Mouse (Mus musculus) C2C12 (cell line): ENCODE data around the gene Actg2. TPM values are rescaled to one million over a fixed set of nuclear protein-coding genes. Genes with fewer than 3 reads are reported as not detected.

ENCODE experiments used
- H3K27me3 ChIP-seq: one replicate; pipeline ENCODE4 v1.6.1; 2011; ENCODE audit not compliant: control insufficient read depth, insufficient read depth, insufficient read length
- H3K36me3 ChIP-seq: one replicate; pipeline ENCODE4 v1.6.1; 2011; ENCODE audit not compliant: control insufficient read depth, insufficient read depth
- H3K4me3 ChIP-seq: one replicate; pipeline ENCODE4 v1.5.1; 2011; ENCODE audit warnings: mild to moderate bottlenecking, control low read depth; ENCODE audit not compliant: poor library complexity, insufficient read depth, severe bottlenecking
- H3K79me2 ChIP-seq: one replicate; pipeline ENCODE4 v1.6.1; 2011; ENCODE audit not compliant: control insufficient read depth, insufficient read depth
- H3K79me3 ChIP-seq: one replicate; pipeline ENCODE4 v1.6.1; 2011; ENCODE audit warnings: low read depth, control low read depth
- H3ac ChIP-seq: one replicate; pipeline ENCODE3; 2011; ENCODE audit warnings: low read depth; ENCODE audit not compliant: control insufficient read depth, insufficient read length
- CEBPB ChIP-seq: IDR thresholded peaks from one replicate; pipeline ENCODE4 v1.6.1; 2011; ENCODE audit warnings: low read depth, mild to moderate bottlenecking, control low read depth, moderate library complexity
- CTCF ChIP-seq: IDR thresholded peaks from one replicate; pipeline ENCODE4 v1.5.1; 2011; ENCODE audit not compliant: control insufficient read depth, insufficient read depth, insufficient read length
- FOSL1 ChIP-seq: IDR thresholded peaks from one replicate; pipeline ENCODE4 v1.8.0; 2011; ENCODE audit warnings: mild to moderate bottlenecking, low read length; ENCODE audit not compliant: poor library complexity, insufficient read depth, severe bottlenecking
- MAX ChIP-seq: IDR thresholded peaks from one replicate; pipeline ENCODE4 v1.6.1; 2011; ENCODE audit warnings: mild to moderate bottlenecking, control low read depth
- MYOD1 ChIP-seq: IDR thresholded peaks from one replicate; pipeline ENCODE4 v1.6.1; 2011; ENCODE audit warnings: low read depth; ENCODE audit not compliant: control insufficient read depth, insufficient read length
- MYOG ChIP-seq: IDR thresholded peaks from one replicate; pipeline ENCODE4 v1.6.1; 2011; ENCODE audit not compliant: control insufficient read depth, insufficient read length; ENCODE audit errors: extremely low read depth
- USF1 ChIP-seq: IDR thresholded peaks from one replicate; pipeline ENCODE4 v1.6.1; 2011; ENCODE audit warnings: low read depth, mild to moderate bottlenecking, control low read depth, moderate library complexity
- polyA plus RNA-seq: library from polyadenylated mRNA; unstranded; fragments of >200 nt; fragmentation: generic; extraction: Trizol; gene quantifications from one replicate; pipeline ENCODE4 v1.2.1, GENCODE M21; 2012; ENCODE audit warnings: missing spikeins

Gene Actg2
- polyA plus RNA-seq, 1 experiment, result 341 TPM

DNA sequence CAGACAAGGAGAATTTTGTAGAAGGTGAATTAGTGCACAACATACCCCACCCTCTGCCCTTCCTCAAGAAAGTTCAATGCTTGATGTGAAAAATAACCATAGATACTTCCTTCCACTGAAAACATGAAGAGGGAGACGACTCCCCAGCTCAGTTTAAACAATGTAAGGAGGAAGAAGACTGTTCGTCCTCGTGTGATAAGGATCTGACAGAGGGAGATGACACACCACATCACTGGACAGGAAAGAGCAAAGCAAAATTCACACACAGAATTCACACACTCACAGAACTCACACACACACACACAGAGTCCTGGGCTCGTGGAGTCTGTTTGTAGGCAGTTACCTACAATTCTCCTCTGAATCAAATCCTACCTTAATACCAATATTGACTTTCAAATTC, 45.4 kb downstream of the Actg2 start:
- H3K79me2 ChIP-seq, result no peaks in the 10 kb centered on the region
- no peak overlapping the region for H3K4me3 ChIP-seq
- no peaks in the 10 kb centered on the region for H3K79me3 ChIP-seq
- TF ChIP-seq CTCF, result no peak
- no peak for TF ChIP-seq MYOD1
- peaks cover 15% of the 10 kb centered on the region for H3K36me3 ChIP-seq
- no peaks in the 10 kb centered on the region for H3K27me3 ChIP-seq
- no peak overlapping the region for H3ac ChIP-seq

DNA sequence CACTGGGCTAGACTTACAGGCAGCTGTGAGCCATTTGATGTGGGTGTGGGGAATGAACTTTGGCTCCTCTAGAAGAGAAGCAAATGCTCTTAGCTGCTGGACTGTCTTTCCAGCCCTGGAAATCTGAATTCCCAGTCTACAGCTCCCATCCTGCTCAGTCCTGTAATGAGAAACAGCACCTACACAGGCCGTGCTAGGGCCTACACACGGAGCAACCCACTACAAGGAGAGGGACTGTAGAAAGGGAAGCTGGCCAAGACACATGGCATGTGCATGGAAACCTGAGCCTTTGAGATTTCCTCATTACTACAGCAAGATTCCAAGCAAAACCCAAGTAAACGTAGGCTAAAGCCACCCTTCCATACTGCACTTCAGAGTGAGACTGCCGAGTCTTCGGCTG, 47.9 kb downstream of the Actg2 start:
- TF ChIP-seq FOSL1, result no peak
- TF ChIP-seq USF1, result no peak
- Histone ChIP-seq H3K4me3 (no peak overlapping the region), H3K27me3 (no peaks in the 10 kb centered on the region), H3ac (no peak overlapping the region), H3K36me3 (peaks cover 20% of the 10 kb centered on the region), H3K79me2 (no peaks in the 10 kb centered on the region), H3K79me3 (no peaks in the 10 kb centered on the region)

DNA sequence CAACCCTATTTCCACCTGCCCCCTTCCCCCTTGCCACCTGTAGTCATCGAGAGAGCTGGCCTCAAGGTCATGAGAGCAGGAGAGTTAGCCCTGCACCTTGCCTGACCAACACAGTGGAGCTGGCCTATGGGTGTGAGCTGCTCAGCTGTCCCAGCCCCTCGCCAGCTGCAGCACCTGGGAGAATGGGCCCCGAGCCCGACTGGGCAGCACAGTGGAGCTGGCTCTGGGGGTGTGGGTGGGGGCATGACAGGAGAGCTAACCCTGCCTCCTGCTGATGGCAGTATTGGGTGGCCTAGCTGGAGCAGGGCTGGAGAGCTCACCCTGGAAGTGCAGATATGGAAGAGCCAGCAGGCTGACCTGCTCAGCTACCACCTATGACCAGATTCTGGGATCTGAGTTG, 48.8 kb downstream of the Actg2 start:
- H3K79me3 ChIP-seq, result no peaks in the 10 kb centered on the region
- no peaks in the 10 kb centered on the region for H3K27me3 ChIP-seq
- TF ChIP-seq MAX (no peak), MYOD1 (no peak), MYOG (no peak), CTCF (no peak), FOSL1 (no peak), CEBPB (no peak), USF1 (no peak)
- no peaks in the 10 kb centered on the region for H3K79me2 ChIP-seq
- H3ac ChIP-seq, result no peak overlapping the region
- peaks cover 21% of the 10 kb centered on the region for H3K36me3 ChIP-seq
- no peak overlapping the region for H3K4me3 ChIP-seq

DNA sequence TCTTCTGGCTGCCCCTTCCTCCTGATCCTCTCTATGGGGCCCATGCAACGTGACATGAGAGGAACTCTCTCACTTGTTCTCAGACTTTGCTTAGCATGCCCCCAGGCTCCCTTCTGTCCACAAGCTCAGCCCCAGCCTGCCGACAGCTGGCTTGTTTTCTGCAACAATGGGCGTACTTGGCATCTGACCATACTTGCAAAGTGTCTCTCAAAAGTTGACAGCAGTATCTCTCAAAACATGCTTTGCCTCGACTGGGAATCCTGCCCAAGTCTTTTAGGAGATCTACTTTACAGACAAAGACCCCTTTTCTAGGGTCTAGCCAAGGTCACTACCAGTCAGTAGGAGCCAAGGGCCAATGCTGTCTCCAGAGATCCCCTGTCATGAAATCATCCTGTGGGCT, 50.2 kb downstream of the Actg2 start:
- Histone ChIP-seq H3K36me3 (peaks cover 33% of the 10 kb centered on the region), H3ac (no peak overlapping the region), H3K79me3 (no peaks in the 10 kb centered on the region), H3K4me3 (no peak overlapping the region), H3K79me2 (no peaks in the 10 kb centered on the region), H3K27me3 (no peaks in the 10 kb centered on the region)
- TF ChIP-seq USF1, result no peak
- no peak for TF ChIP-seq CEBPB
- no peak for TF ChIP-seq MYOG
- TF ChIP-seq MAX, result no peak
- TF ChIP-seq CTCF, result no peak
- TF ChIP-seq FOSL1, result no peak
- no peak for TF ChIP-seq MYOD1

DNA sequence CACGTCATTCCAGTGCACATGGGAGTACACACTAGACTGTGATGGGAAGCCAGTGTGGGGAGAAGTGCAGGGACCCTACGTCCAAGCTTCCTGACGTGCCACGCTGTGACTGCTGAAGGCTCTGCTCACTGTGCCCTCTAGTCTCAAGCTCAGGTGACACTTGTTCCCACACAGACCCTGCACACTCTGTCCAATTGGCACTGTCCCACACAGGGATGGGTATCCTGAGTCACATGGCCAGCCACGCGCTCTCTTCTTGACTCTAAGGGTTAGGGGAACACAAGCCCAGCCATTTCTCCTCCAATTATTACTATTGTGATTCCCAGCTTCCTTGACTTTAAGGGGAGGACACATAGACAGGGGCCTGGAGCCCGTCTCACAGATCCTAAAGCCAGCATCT, 52.3 kb downstream of the Actg2 start:
- Histone ChIP-seq H3K79me3 (no peaks in the 10 kb centered on the region), H3K27me3 (no peaks in the 10 kb centered on the region), H3K36me3 (peaks cover 44% of the 10 kb centered on the region), H3K79me2 (no peaks in the 10 kb centered on the region), H3K4me3 (no peak overlapping the region), H3ac (no peak overlapping the region)
- TF ChIP-seq MYOG, result no peak
- TF ChIP-seq MYOD1, result no peak
- no peak for TF ChIP-seq CEBPB
- no peak for TF ChIP-seq USF1
- TF ChIP-seq MAX, result no peak
- no peak for TF ChIP-seq CTCF
- no peak for TF ChIP-seq FOSL1

DNA sequence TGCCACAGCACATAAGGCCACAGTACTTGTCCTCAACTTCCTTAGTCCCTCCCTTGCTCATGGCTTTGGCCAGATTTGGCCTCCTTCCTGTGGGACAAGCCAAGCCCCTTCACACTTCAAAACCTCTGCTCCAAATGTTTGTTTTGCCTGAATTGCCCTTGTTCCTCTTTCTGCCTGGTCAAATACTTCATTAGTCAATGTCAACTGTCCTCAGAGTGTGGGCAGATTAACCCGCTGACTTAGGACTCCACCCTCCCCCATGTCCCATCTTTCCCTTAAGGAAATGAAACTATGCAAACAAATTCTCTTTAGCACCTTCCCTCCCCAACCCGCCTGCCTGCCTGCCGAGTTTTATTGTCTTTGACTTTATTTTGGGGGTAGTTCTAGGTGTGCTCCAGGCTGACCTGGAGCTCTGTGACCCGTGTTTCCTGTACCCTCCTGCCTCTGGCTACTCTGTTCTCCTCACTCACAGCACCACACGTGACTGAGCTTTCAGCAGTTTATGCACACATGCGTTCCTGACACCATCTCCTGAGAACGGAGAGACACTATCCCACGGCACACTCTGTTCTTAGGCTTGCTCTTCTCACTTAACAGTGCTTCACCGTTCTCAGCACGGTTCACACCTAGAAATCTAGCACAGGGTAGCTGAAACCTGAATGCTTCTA, 53.5 kb downstream of the Actg2 start:
- Histone ChIP-seq H3K27me3 (no peaks in the 10 kb centered on the region), H3K4me3 (no peak overlapping the region), H3K79me2 (no peaks in the 10 kb centered on the region), H3ac (no peak overlapping the region), H3K79me3 (no peaks in the 10 kb centered on the region), H3K36me3 (peaks cover 33% of the 10 kb centered on the region)
- TF ChIP-seq MYOD1 (no peak), MYOG (no peak), CTCF (no peak), MAX (no peak), CEBPB (no peak), FOSL1 (no peak), USF1 (no peak)
